Mouse (Mus musculus) liver, embryonic 14 days (tissue): ENCODE results near the gene Nedd9. TPM values are rescaled to one million over a fixed set of nuclear protein-coding genes. Genes with fewer than 3 reads are reported as not detected.

Experiments used
- polyA plus RNA-seq: library from polyadenylated mRNA; depleted of rRNA; stranded (reverse); fragments of >200 nt; gene quantifications from 2 replicates; pipeline ENCODE4 v1.2.3, GENCODE M21; 2012; rRNA removed

The Nedd9 gene
- polyA plus RNA-seq: 1.2 and 1.6 TPM in 2 replicates

DNA sequence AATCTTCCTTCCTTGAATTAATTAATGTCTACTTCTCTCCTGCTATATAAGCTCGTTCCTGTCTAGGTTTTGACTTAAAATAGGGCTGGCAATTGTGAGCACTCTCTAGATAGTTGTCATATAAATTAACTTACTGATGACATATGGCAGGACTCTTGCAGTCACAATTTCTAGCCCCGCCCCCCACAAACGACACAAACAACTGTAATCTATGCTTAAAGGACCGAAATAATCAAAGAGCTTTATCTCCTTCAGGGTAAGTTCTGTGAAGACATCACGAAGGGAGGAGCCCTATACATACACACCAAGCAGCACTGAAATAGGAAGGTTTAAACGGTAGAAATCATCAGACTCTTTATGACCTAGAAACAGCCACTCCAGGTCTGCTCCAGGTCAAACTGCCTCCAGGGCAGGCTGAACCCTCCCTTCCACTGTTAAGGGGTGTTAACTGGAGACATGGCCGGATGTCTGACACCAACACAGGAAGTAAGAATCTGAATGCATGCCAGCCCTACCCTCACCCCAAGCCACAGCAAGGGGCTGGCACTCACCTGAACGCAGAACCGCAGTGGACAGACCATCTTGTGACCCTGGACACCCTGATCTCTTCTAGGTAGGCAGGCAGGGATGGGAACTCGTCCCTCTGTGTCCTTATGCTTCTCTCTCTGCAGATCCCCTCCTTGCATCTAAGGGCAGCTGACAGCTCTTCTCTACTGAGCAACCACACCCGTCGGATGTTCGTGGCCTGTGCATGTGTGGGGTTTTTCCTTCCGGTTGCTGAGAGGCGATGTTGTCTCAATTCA, at the start of gene Nedd9:
Gene Nedd9 (minus strand): TSS at position 757 of the 803 bp plus-strand sequence.

DNA sequence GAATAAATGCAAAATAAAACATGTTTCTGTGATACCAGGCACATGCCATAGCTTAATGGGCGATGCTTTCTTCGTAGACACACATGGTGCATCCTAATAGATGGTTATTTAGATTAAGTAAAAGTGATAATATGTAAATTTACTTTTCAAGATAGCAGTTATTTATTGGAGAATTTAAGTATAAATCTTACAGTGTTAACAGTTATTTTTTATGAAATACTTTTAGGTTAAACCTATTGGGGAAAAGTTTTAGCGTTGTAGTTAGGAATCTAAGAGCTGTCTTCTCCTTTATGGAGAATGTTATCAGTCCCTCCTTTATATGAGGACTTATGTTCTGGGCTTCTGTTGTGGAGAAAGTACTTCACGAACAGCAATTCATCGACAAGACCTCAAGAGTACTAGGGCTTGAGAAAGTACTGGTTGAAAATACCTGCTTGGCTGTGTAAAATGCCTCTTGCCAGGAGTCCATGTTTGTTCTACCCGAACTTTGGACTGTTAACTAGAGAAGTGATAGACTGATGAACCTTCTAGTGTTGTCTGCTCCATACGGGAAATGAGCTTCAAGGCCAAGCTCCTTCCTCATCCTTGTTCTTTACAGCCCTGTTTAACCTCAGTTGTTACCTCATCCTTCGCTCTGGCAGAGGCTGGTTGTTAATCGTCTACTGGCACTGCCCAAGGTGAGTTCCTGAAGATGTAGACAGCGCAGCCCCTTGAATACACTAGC, 213.1 kb downstream of the Nedd9 start, which contains the start of gene Gm17364:
Gene Gm17364 (minus strand): TSS at position 51 of the 724 bp plus-strand sequence.

Other genes starting within 250 kb of the Nedd9 start
- 3.0 and 3.5 TPM in 2 replicates for gene Smim13, start 237.5 kb downstream of the Nedd9 start, polyA plus RNA-seq
- not detected in 2 replicates for gene Gm17364, start 213.4 kb downstream of the Nedd9 start, polyA plus RNA-seq
- 1.6 and 1.9 TPM in 2 replicates for gene Tmem170b, start 118.5 kb upstream of the Nedd9 start, polyA plus RNA-seq